Mouse (Mus musculus): ENCODE results near the gene Fggy.

DNA sequence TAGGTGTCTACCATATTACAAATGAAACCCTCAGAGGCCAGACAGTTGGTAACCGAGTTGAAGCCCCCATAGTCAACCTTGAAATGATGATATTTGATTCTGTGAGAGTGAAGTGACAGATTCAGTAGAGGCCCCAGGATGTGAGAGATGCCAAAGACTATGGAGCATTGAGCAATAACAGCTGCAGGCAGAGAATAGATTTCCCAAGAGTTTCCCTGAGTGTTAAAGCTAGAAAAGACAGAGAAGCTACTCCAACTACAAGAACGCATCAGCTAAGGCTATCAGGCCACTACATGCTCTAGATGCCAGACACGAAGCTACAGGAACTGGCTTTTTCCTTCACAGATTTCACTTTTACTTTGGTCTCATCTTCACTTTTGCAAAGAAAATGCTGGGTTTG lies 23.4 kb upstream of the Fggy start:
- no peak for TF ChIP-seq CTCF (IDR thresholded peaks at IDR 0.05)
- TF ChIP-seq POLR2A (IDR thresholded peaks at IDR 0.05; ENCODE audit: insufficient read depth, low read depth, low read length) = no peak
- no peak for TF ChIP-seq EP300 (IDR thresholded peaks at IDR 0.05; ENCODE audit: insufficient read depth, low read depth, low read length)
